Mouse (Mus musculus) Patski (cell line): ENCODE data around the gene Csnka2ip. TPM values are rescaled to one million over a fixed set of nuclear protein-coding genes. Genes with fewer than 3 reads are reported as not detected.

Experiments
- ATAC-seq: fragments of 100-300 bp; one replicate; pipeline ENCODE4 v1.8.0; 2021
- CTCF ChIA-PET: fragments of 350-600 bp; sonication (Branson Sonifier 250); formaldehyde crosslinking; loops from one replicate; lab custom pipeline; 2022; ENCODE audit warnings: inconsistent platforms; lab: Charles Lee
- POLR2A ChIA-PET: fragments of 350-600 bp; sonication (Branson Sonifier 250); formaldehyde crosslinking; loops from one replicate; lab custom pipeline; 2022; ENCODE audit warnings: antibody characterized with exemption, inconsistent platforms; lab: Charles Lee
- DNase-seq: peaks from one replicate; pipeline ENCODE4 v3.0.0-alpha.2; 2011; ENCODE audit warnings: low read depth, low spot score
- H3K27me3 ChIP-seq: fragments of 371-371 bp; one replicate; pipeline ENCODE4 v1.5.1; 2021
- CTCF ChIP-seq: fragments of 100-300 bp; IDR thresholded peaks from one replicate; pipeline ENCODE4 v1.5.1; 2021
- in situ Hi-C: fragments of 300-500 bp; cut with MboI; formaldehyde crosslinking; loops from 3 replicates; pipeline ENCODE4 v1.11.1; 2018; ENCODE audit warnings: low pct_unique_long_range_greater_than_20kb, mixed read lengths
- polyA plus RNA-seq: library from polyadenylated mRNA; unstranded; gene quantifications from one replicate; pipeline ENCODE4 v1.2.3, GENCODE M21; 2021

Gene Csnka2ip
- polyA plus RNA-seq, 1 experiment from 2014 or later: not detected

DNA sequence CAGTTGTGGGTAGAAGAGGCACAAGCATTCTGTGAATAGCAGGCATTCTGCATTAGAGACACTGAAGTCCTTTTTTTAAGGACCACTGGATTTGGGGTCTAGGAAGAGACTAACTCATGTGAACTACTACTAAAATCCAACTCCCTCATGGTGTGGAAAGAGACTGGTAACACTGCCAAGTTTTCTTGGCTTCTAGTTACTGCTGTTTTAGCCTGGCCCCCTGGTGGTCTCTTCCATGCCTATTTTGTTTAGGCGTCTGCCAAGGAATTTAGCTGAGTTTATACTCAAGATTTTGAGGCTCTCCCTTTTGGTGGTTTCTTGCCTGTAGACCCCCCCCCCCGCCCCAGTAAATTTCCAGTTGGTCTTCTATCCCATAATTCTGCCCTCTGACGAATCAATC, 18.8 kb downstream of the Csnka2ip start:
- ATAC-seq (no peak), DNase-seq (no peak)
- TF ChIP-seq CTCF: no peak
- ChIA-PET POLR2A (no interaction called here), CTCF (no interaction called here)
- in situ Hi-C loops: no loop called here
- H3K27me3 ChIP-seq: peaks cover 24% of the 10 kb centered on the region

DNA sequence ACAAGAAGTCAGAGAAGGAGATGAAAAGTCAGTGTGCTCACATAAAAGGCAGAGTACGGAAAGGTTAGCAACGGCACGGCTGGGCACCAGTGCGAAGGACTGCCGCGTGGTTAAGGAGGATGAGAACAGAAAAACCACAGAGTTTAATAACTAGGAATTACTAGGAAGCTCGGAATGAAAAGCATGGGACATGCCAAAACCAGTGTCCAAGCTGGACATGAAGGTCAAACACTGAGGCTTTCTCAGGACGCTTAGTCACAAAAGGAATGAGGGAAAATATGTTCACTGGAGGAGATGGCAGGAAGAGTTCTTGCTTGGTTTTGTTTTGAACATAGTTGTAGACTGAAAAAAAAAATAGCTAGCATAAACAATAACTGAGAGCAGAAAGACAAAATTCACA, 32.7 kb downstream of the Csnka2ip start:
- TF ChIP-seq CTCF: no peak
- DNase-seq: no peak
- ChIA-PET CTCF (interaction anchor here (1.3 kb wide), 1 partner anchor 13 kb away, joined by 3 read pairs; no protein-coding TSS in a partner anchor), POLR2A (no interaction called here)
- in situ Hi-C loops: no loop called here
- peaks cover 9% of the 10 kb centered on the region for H3K27me3 ChIP-seq
- ATAC-seq: no peak

DNA sequence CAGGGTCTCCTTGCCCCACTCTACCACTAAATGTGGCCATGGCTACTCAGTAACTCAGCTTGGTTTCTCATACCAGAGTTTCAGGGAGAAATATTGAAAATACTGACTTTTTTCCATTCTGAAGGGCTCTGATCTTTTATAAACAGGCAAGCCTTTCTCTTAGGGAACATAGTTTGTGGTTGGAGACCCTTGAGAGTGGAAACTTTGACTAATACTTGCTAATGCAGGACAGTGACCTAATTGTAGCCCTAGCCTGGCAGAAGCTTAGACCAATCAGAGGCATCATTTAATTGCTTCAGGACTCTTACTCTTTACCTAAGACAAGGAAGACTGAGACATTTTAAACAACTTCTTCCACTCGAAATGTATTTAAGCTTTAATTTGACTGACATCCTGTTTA, 39.1 kb downstream of the Csnka2ip start:
- CTCF ChIA-PET: interaction anchor here (1.1 kb wide), 1 partner anchor 21 kb away, joined by 4 read pairs; no protein-coding TSS in a partner anchor
- peaks cover 10% of the 10 kb centered on the region for H3K27me3 ChIP-seq
- POLR2A ChIA-PET: no interaction called here
- DNase-seq (no peak), ATAC-seq (no peak)
- TF ChIP-seq CTCF: no peak
- in situ Hi-C loops: no loop called here

DNA sequence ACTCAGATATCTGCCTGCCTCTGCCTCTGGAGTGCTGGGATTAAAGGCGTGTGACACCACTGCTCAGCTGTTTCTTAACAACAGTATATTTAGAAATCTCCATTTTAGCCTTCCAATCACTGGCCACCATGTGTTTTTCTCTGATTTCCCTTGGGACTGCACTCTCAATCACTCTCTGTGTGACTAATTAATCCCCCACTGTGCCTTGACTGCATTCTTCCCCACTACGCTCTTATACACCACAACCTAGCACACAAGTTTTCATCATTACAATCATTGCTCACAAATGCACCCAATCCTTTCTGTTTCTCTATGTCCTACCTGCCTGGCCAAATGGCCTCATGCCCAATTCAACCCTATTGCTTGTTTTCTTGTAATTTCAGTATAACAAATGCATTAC, 43.7 kb downstream of the Csnka2ip start:
- H3K27me3 ChIP-seq: peaks cover 8% of the 10 kb centered on the region
- TF ChIP-seq CTCF: no peak
- ATAC-seq: no peak
- DNase-seq: no peak
- POLR2A ChIA-PET: no interaction called here
- in situ Hi-C loops: no loop called here
- CTCF ChIA-PET: no interaction called here

DNA sequence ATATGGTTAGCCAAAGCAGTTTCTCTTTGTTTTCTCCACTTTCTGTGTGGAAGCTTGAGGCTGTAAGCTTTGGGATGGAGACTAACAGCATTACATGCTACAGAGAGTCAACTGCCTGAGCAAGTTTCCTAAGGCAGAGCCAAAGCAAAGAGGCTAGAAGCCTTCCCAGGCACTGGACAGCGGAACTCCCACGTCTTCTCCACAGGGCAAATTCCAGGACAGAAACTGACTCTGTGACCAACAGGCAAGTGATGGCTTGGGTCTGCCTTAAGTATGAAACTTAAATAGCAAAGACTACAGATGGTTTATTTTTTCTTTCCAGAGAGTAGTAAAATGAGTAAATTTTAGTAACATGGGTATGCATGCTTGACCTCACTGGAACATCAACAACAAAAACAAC, 75.3 kb downstream of the Csnka2ip start:
- DNase-seq: no peak
- ATAC-seq: no peak
- ChIA-PET POLR2A (no interaction called here), CTCF (no interaction called here)
- no peak for TF ChIP-seq CTCF
- in situ Hi-C loops: no loop called here
- peaks cover 2% of the 10 kb centered on the region for H3K27me3 ChIP-seq

DNA sequence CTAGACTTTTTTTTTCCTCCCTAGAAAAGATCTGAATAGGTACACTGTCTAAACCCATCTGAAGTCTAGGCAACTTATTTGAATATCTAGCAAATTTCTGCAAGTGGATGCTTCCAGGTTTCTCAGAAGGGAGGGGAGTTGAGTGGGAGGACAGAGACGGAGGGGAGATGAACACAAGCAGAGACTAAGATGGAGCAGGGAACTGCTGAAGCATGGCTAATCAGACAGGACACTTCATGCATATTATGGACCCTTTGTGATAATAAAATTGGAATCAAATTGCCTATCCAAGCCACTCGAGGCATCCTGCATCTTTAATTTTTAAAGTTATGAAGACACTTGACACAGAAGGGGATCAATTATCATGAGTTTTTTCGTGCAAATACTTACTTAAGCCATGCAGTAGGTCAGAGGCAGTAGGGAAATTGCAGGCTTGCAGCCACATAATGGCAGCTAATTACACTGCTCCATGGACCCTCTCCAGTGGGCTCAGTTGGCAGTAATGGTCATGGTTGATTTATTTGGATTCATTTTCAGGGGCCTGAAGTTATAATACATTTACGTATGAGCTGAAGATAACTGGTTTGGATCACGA, 78.1 kb downstream of the Csnka2ip start:
- in situ Hi-C loops: no loop called here
- ChIA-PET CTCF (no interaction called here), POLR2A (no interaction called here)
- no peak for TF ChIP-seq CTCF
- peaks cover 2% of the 10 kb centered on the region for H3K27me3 ChIP-seq
- ATAC-seq (no peak), DNase-seq (no peak)

DNA sequence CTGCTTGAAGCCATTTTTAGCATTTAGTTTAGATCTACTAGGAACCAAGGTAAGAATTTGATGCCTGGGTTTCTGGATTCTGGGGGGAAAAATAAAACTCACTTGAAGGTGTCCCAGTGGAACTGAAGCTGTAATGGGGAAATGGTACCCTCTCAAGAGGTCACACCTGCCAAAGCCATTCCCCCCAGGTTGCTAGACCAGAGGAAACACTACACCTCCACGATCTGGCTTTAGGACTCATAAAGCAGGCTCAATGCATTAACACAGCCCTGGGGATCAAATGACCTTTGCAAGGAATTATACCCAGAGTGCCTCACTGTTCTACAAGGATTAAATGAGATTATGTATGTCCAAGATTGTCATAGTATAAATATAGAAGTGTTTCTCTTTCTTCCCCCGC, 88.8 kb downstream of the Csnka2ip start:
- no peak for TF ChIP-seq CTCF
- ATAC-seq (no peak), DNase-seq (no peak)
- CTCF ChIA-PET: no interaction called here
- H3K27me3 ChIP-seq: peaks cover 5% of the 10 kb centered on the region
- in situ Hi-C loops: no loop called here
- POLR2A ChIA-PET: no interaction called here

Other genes starting within 250 kb of the Csnka2ip start
- 25.8 TPM for gene 4930453N24Rik, start 168.8 kb upstream of the Csnka2ip start, polyA plus RNA-seq
- gene Zfp654, start 249.2 kb upstream of the Csnka2ip start, polyA plus RNA-seq: 9.9 TPM
- gene Cggbp1, start 249.6 kb upstream of the Csnka2ip start, polyA plus RNA-seq: 55.2 TPM